Mouse (Mus musculus) heart, adult 2 months (tissue): ENCODE results near the gene Slit1.

ENCODE experiments used
- CTCF ChIP-seq: fragments of 200-600 bp; IDR thresholded peaks from 2 replicates; pipeline ENCODE4 v1.8.1; 2022; ENCODE audit warnings: antibody characterized with exemption, mild to moderate bottlenecking, moderate library complexity
- EP300 ChIP-seq: fragments of 200-500 bp; IDR thresholded peaks from 2 replicates; pipeline ENCODE4 v1.6.1; 2011; ENCODE audit warnings: low read depth, low read length, control low read depth; ENCODE audit not compliant: insufficient read depth
- POLR2A ChIP-seq: fragments of 200-500 bp; IDR thresholded peaks from 2 replicates; pipeline ENCODE4 v1.6.1; 2011; ENCODE audit warnings: mild to moderate bottlenecking, low read depth, low read length, control low read depth; ENCODE audit not compliant: insufficient read depth

DNA sequence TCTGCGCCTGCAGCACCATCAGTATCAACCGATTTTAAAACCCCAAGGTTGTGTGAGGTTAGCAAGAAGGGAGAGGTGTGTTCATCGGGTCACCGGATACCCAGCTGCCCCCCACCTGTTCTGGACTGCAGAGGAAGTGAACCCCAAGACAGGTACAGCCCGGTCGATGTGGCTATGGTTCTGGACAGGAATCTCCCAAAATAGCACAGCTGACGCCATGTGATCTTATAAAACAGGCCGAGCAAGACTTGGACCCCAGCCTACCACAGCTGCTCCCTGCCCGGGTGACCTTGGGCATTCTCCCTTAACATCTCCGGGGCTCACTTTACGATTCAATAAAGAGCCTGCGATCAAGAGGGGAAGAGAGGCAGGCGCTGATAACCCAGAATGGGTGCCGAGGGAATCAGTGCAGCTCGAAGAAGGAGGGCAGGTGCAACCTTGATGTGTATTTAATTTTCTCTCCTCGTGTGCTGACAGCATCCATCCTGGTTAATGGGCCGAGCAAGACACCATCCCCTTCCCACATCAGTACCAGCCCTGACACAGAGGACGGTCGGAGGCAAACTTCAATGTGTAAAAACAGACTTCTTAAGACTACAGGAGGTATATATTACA, 124.6 kb downstream of the Slit1 start:
- TF ChIP-seq CTCF (no peak), POLR2A (no peak), EP300 (no peak)
